Mouse (Mus musculus): ENCODE measurements around the gene Plxna4. TPM values are rescaled to one million over a fixed set of nuclear protein-coding genes. Genes with fewer than 3 reads are reported as not detected.

Gene Plxna4
- polyA plus RNA-seq, 1 experiment from 2014 or later = 3.5 TPM

GRCm38 (mm10) chr6:32105547-32106275 is 482.3 kb downstream of the Plxna4 start:
- 55% methylated on average over 9 of the region's 9 CpGs for WGBS
- Histone ChIP-seq H3K27ac (ENCODE audit: low read depth, low read length) (no peak overlapping the region), H3K4me2 (ENCODE audit: low read depth, low read length, severe bottlenecking) (no peak overlapping the region), H3K9ac (ENCODE audit: low read length) (no peak overlapping the region), H3K27me3 (ENCODE audit: control insufficient read depth, insufficient read depth, low read length) (no peaks in the 10 kb centered on the region), H3K36me3 (ENCODE audit: control insufficient read depth, insufficient read depth, low read length) (no peaks in the 10 kb centered on the region), H3K9me3 (ENCODE audit: control insufficient read depth, low read length) (no peaks in the 10 kb centered on the region), H3K4me1 (replicated peaks; ENCODE audit: control insufficient read depth, insufficient read depth, low read length) (no peaks in the 10 kb centered on the region), H3K4me3 (ENCODE audit: low read depth, low read length) (no peak overlapping the region)
- no peak for DNase-seq (ENCODE audit: low spot score)
- ATAC-seq (replicated peaks; ENCODE audit: low FRiP score) = no peak

Data from forebrain, embryonic 11.5 days (tissue).